Mouse (Mus musculus) liver, adult (tissue): ENCODE measurements around the gene Fer.
A peak's percentile ranks its signal among the peaks of the same experiment; 100 is the strongest.

Source experiments
- GATA4 ChIP-seq: IDR thresholded peaks from 2 replicates; pipeline ENCODE4 v1.6.1; 2014; ENCODE audit warnings: mild to moderate bottlenecking, low read length; ENCODE audit not compliant: insufficient replicate concordance

Gene Fer

DNA sequence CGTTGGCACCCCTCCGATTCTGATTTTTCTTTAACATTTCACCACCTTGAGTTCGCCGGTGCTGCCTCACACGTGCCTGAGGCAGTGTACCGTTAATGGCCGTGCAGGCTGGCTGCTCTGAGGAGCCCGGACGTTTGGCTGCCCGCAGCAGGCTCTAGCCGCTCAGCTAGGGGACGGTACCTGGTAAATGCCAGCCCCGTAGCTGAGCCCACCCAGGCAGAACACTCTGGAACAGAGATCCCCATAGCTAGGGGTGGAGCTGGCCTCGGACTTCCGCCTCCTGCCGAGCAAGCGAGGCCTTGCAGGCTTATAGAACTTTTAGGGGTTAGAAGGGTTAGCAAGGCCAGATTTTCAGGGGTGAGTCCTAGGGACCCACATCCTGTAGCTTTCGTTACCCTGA, 75.0 kb downstream of the Fer start:
- no peak for TF ChIP-seq GATA4

- no peak for TF ChIP-seq GATA4
Measured at GRCm38 (mm10) chr17:63946772-63947171, 83.9 kb downstream of the Fer start.

GRCm38 (mm10) chr17:63948811-63949210, 85.9 kb downstream of the Fer start:
- no peak for TF ChIP-seq GATA4

GRCm38 (mm10) chr17:63951436-63951835, 88.6 kb downstream of the Fer start:
- TF ChIP-seq GATA4, result no peak

DNA sequence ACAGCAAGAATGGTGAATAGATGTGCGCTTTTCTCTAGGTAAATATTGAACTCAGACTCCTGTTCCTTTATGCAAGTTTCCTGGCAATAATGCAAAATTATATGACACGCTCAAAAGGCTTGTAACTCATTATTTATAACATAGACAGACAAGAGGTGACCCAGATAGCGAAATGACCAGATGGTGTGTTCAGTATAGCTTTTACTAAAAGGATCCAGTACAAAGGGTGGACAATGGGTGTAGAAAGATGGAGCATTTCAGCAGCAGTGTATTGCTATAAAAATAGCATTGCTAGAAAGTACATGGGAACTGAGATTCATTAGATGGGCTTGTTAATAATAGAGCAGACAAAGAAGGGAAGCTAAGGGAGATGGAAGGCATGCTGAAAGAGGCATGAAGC, 104.2 kb downstream of the Fer start:
- TF ChIP-seq GATA4, result no peak

GRCm38 (mm10) chr17:63969448-63969847, 106.6 kb downstream of the Fer start:
- TF ChIP-seq GATA4, result peak; percentile 56; the same call in 1 of the 2 replicates

GRCm38 (mm10) chr17:63970239-63970638, 107.4 kb downstream of the Fer start:
- peak; percentile 69; the same call in 1 of the 2 replicates for TF ChIP-seq GATA4

GRCm38 (mm10) chr17:63970939-63971338, 108.1 kb downstream of the Fer start:
- TF ChIP-seq GATA4, result no peak

GRCm38 (mm10) chr17:63972181-63972580, 109.3 kb downstream of the Fer start:
- no peak for TF ChIP-seq GATA4

DNA sequence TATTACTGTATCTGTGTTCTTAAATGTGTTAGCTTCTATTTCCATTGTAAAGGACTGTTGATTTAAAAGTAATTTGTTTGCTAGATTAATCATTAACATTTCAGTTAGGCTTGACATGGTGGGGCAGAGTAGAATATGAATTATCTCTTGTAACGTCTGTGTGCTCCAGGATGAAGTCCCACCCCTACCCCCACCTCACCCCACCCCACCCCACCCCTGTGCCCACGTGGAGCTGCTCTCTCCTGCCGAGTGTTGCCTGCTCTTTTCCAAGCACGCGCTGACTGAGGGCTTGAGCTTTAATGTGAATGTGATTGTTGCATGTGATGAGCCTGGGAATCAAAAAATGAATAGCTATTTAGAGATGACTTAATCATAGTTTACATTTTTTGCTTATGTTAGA, 110.9 kb downstream of the Fer start:
- TF ChIP-seq GATA4, result no peak

DNA sequence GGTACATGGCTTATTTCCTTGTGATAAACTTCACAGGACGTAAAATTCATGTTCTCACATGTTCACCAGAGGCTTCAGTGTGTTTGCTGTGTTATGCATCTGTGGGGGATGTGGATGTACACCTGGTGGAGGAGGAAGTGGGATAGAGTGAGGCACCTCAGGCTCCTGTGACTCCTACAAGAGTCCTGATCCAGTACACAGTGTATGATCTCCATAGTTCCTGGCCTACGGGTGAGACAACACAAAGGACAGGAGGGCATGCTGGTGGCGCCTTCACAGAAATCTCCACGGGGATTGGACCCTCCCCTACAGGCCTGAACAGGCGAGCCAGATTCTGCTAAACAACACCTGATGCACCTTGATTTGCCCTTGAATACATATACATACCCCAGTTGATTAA, 111.4 kb downstream of the Fer start:
- TF ChIP-seq GATA4, result no peak

- TF ChIP-seq GATA4, result no peak
Measured at GRCm38 (mm10) chr17:63978794-63979571, 116.1 kb downstream of the Fer start.

DNA sequence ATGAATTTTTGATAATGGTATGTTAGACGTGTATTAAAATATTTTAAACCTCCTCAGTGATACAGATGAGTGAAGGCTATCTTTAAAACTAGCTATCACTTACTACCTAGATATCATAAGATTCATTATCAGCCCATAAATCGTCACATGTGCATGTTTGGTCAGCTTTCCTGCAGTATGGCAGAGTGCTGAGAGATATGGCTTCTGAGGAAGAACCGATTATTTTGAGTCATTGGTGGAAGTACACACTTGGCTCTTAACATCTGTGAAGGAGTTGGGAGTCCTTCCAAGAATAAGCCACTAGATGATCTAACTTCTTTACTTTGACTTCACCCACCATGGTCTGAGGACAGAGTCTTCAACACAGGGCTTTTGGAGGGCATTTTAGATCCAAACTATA, 117.3 kb downstream of the Fer start:
- no peak for TF ChIP-seq GATA4

DNA sequence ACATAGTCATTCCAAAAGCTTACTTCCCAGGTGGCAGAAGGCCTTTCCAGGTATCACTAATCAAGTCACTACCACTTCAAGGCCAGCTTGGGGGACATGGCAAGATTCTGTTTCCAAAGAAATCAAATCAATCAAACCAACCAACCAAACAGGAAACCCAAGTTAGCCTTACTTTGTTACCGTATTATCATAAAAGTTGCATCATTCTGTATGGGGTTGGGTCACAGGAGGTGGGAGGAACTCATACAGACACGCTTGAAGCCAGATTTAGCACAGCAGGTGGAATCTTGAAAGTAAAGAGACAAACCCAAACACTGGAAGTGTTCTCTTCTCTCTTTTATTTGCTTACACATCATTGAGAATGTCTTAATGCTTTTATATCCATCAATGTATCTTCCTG, 125.8 kb downstream of the Fer start:
- no peak for TF ChIP-seq GATA4

GRCm38 (mm10) chr17:63991160-63991559, 128.3 kb downstream of the Fer start:
- TF ChIP-seq GATA4, result no peak

- 0 out of 2 replicates have a peak, but pooled peaks have one; percentile 38 for TF ChIP-seq GATA4
Measured at GRCm38 (mm10) chr17:63995921-63996320, 133.1 kb downstream of the Fer start.

DNA sequence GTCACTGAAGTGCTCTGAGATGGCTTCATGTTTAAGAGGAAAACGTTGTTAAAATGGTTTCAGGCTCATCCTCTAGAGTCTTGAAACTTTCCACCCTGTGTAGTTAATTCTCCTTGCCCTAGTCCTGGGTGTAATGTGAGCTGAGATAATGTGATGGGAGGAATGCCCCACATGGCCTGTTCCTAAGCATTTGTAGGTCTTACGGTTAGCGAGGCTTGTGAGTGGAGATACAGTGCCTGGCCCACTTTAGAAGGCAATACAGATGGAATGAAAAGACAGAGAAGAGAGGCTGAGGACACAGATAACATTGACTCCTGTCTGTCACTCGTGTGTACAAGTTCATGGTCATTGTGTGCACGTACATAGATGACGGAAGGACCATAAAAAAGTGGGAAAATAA, 134.8 kb downstream of the Fer start:
- no peak for TF ChIP-seq GATA4
